Mouse (Mus musculus) spleen, adult 2 months (tissue): Measurements from ENCODE around the gene Pxt1. TPM values are rescaled to one million over a fixed set of nuclear protein-coding genes. Genes with fewer than 3 reads are reported as not detected.

Source experiments
- DNase-seq, 2 experiments: peaks; one replicate each; pipeline versions ENCODE4 v3.0.0 to v3.0.0-alpha.2; 2012 to 2021; ENCODE audit warnings: low spot score in 2 of 2, low read depth in 1 of 2
- H3K27ac ChIP-seq: fragments of 200-500 bp; 2 replicates; pipeline ENCODE4 v1.5.1; 2012; ENCODE audit warnings: low read length, inconsistent platforms; ENCODE audit not compliant: insufficient read depth
- H3K27me3 ChIP-seq: fragments of 200-500 bp; 2 replicates; pipeline ENCODE4 v1.6.1; 2012; ENCODE audit warnings: mild to moderate bottlenecking, moderate library complexity, low read length, inconsistent platforms; ENCODE audit not compliant: control insufficient read depth, insufficient read depth
- H3K36me3 ChIP-seq: fragments of 200-500 bp; 2 replicates; pipeline ENCODE4 v1.6.1; 2012; ENCODE audit warnings: mild to moderate bottlenecking, low read length, inconsistent platforms; ENCODE audit not compliant: control insufficient read depth, insufficient read depth
- H3K4me1 ChIP-seq: fragments of 200-500 bp; 2 replicates; pipeline ENCODE4 v1.6.1; 2011; ENCODE audit warnings: inconsistent platforms; ENCODE audit not compliant: control insufficient read depth, insufficient read depth, insufficient read length
- H3K4me3 ChIP-seq: fragments of 200-500 bp; 2 replicates; pipeline ENCODE4 v1.5.1; 2011; ENCODE audit warnings: mild to moderate bottlenecking, inconsistent platforms; ENCODE audit not compliant: insufficient read depth, insufficient read length; ENCODE audit errors: extremely low read depth
- CTCF ChIP-seq: fragments of 200-500 bp; IDR thresholded peaks from 2 replicates; pipeline ENCODE4 v1.5.1; 2011; ENCODE audit warnings: mild to moderate bottlenecking, inconsistent platforms; ENCODE audit not compliant: insufficient read depth, insufficient read length, insufficient replicate concordance; ENCODE audit errors: extremely low read depth
- POLR2A ChIP-seq: fragments of 200-500 bp; IDR thresholded peaks from 2 replicates; pipeline ENCODE4 v1.6.1; 2011; ENCODE audit warnings: low read depth, low read length, inconsistent platforms
- WGBS: fragments of 180-500 bp; shearing (Covaris S2); methylation state at CpG from one replicate; pipeline ENCODE4 v1.1.7; 2018; 5-methylcytosine and 5-hydroxymethylcytosine counted together
- polyA plus RNA-seq: library from polyadenylated mRNA; depleted of rRNA; stranded (reverse); fragments of >200 nt; gene quantifications from 2 replicates; pipeline ENCODE4 v1.2.3, GENCODE M21; 2012

Gene Pxt1
- polyA plus RNA-seq, 1 experiment, result 0.18 TPM

DNA sequence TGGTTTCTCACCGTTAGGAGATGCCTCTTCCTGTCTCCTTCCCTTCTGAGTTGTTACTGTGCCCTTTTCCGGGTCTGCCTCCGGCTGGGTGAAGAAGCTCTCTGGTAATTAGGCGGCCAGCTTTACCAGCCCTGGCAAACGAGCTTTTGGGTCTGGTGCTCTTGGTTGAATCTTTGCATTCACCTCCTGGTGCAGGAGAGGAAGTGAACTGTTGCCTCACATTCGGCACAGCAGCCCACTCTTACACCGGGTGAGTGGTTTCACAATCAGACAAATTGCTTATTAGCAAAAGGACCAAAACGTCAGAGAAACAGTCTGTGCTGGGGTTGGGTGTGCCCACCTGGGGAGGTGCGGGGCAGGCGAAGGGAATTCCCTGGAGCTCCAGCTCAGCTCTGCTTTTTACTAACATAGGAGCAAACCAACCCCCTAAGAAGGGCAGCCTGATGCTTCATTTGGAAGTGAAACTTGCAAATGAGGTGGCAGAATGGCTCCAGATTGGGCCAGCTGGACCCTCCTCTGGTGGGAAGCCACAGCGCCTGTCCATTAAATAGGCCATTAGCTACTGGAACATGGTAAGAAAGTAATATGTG lies 23.5 kb upstream of the Pxt1 start:
- Histone ChIP-seq H3K4me3 (no peak overlapping the region; the same call in 1 of the 2 replicates), H3K4me1 (peaks cover 12% of the 10 kb centered on the region; the same call in 1 of the 2 replicates), H3K27me3 (no peaks in the 10 kb centered on the region), H3K27ac (peak overlapping the region; percentile 79), H3K36me3 (peaks cover 31% of the 10 kb centered on the region)
- TF ChIP-seq CTCF (no peak), POLR2A (no peak)
- peak; percentile 8 to 16 for DNase-seq
- WGBS, result 14% methylated on average over 11 of the region's 11 CpGs

DNA sequence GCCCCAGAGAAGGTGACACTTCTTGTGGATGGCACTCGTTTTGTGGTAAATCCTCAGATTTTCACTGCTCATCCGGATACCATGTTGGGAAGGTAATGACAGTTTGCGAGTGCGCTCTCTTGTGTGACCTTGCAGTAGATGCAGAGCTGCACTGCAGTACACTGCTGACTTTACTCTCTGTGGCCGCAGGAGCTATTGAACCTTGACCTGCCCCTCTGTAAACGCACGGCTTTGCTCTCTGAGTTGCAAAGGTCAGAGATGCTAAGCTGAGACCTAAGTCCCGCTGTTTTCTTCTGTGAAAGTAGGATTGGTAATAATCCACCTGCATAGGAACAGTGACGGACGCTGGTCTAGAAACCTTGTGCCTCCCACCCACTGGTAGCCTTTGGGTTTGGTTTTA lies 18.0 kb upstream of the Pxt1 start:
- TF ChIP-seq CTCF (no peak), POLR2A (no peak)
- H3K27me3 ChIP-seq, result no peaks in the 10 kb centered on the region
- H3K4me1 ChIP-seq, result peaks cover 3% of the 10 kb centered on the region; the same call in 1 of the 2 replicates
- no peak overlapping the region for H3K27ac ChIP-seq
- 95% methylated on average over 10 of the region's 10 CpGs for WGBS
- peaks cover 29% of the 10 kb centered on the region for H3K36me3 ChIP-seq
- H3K4me3 ChIP-seq, result no peak overlapping the region
- no peak for DNase-seq

DNA sequence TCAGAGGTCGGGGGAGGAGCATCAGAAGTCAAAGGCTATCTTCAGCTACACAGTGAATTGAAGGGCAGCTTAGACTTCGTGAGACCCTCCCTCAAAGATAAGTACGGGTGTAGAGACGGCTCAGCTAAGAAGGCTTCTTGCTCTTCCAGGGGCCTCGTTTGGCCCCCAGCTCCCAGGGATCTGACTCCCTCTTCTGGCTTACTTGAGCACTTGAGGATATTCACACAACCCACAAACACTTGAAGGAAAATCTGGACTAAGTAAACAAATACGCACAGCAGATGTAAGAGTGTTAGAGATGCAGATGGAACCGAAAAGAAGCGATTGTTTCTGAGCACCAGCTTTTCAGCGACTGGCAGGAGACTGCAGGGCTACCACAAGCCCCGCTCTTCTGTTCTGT lies 17.0 kb upstream of the Pxt1 start:
- TF ChIP-seq POLR2A, result no peak
- no peak for TF ChIP-seq CTCF
- H3K4me3 ChIP-seq, result no peak overlapping the region
- WGBS, result 94% methylated on average over 10 of the region's 10 CpGs
- 0 out of 2 replicates have a peak, but pooled peaks cover 2% of the 10 kb centered on the region for H3K4me1 ChIP-seq
- no peak overlapping the region for H3K27ac ChIP-seq
- H3K36me3 ChIP-seq, result peaks cover 24% of the 10 kb centered on the region
- H3K27me3 ChIP-seq, result no peaks in the 10 kb centered on the region
- no peak for DNase-seq

DNA sequence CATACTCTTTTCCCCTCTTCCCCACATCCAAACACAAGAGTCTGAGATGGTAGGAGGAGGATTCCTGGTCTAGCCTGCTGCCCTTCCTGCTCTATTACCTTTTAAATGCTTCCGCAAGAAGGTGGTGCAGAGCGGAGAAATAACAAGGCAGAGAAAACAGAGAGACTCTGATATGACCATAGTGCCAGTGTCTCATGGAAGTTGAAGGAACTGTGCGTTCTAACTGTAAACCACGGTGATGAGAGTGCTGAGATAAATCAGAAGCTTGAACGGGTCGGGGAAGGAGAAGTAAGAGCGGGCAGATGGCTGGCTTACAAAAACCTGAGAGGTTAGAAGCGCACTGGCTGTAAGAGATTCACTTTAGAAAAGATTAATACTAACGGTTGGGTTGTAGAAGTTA lies 10.8 kb upstream of the Pxt1 start:
- WGBS, result 50% methylated on average over 9 of the region's 9 CpGs
- TF ChIP-seq CTCF (no peak), POLR2A (no peak)
- no peak for DNase-seq
- H3K27me3 ChIP-seq, result no peaks in the 10 kb centered on the region
- H3K36me3 ChIP-seq, result peaks cover 3% of the 10 kb centered on the region; the same call in 1 of the 2 replicates
- no peak overlapping the region for H3K27ac ChIP-seq
- H3K4me1 ChIP-seq, result peaks cover 11% of the 10 kb centered on the region; the same call in 1 of the 2 replicates
- H3K4me3 ChIP-seq, result no peak overlapping the region

DNA sequence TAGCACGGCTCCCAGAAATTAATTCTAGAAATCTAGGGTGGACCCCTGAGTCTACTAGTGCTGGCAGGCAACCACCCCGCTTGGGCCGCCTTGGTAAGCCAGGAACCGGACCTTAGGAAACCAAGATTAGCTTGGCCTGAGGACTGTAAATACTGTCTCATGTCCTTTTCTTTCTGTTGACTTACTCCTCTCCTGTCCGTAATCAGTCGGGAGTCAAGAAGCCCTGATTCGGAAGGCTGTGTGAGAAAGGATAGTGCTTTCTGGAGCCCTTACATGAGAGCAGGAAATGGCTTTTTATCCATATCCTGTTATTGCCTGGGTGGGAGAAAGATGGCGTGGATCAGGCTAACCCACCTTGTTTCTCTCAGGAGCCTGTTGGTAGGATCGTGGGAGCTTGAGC lies 9.6 kb upstream of the Pxt1 start:
- no peak for DNase-seq
- peaks cover 3% of the 10 kb centered on the region; the same call in 1 of the 2 replicates for H3K36me3 ChIP-seq
- no peaks in the 10 kb centered on the region for H3K27me3 ChIP-seq
- H3K4me1 ChIP-seq, result peaks cover 11% of the 10 kb centered on the region; the same call in 1 of the 2 replicates
- peak overlapping the region; percentile 99 for H3K4me3 ChIP-seq
- H3K27ac ChIP-seq, result peak overlapping the region; percentile 99; the same call in 1 of the 2 replicates
- no peak for TF ChIP-seq CTCF
- no peak for TF ChIP-seq POLR2A
- WGBS, result 6% methylated on average over 9 of the region's 9 CpGs

DNA sequence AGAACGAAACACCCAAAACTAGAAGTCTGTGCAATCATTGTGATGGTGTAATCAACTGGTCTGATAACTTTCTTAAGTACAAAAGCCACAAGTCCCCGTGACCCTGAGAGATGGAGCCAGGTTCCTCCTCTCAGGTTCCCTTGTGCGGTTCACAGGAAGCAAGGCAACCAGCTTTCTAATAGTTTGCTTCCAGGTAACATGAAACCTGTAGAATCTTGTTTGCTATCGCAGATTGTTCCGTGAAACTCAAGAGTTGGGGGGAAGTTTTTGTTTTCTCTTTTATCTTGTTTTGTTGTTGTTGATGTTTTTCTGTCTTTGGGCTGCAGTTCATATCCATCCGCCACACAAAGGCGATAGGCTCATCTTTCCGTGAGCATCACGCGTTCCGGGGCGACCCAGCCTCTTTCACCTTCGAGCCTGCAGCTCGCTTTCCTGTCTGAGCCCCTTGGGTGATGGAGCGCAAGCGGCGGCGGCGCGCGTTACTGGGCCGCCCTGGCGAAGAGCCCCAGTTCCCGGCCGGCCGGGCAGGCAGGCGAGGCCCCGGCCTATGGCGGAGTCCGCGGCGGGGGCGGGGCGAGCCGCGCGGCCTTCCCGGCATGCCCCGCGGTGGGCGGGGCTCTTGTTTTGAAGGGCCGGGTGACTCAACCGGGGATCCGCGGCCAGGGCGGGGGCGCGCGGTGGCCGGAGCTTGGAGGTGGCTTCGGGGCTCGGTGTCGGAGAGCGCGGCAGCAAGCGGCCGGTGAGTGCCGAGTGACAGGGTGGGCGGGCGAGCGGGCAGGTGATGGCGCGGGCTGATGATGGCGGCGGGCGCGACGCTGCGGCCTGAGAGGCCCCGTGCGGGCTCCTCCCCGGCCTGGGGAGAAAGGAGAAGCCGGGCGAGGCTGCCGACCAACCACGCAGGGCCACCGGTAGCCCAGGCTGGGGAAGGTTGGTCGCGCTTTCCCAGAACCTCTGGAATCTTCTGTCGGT lies 8.5 kb upstream of the Pxt1 start, which contains the start of gene Kctd20:
Kctd20 (plus strand) TSS at position 120 of the 969 bp plus-strand sequence.
- H3K36me3 ChIP-seq, result no peaks in the 10 kb centered on the region
- peak; percentile 95 for TF ChIP-seq POLR2A
- no peak for TF ChIP-seq CTCF
- under 1% methylated on average over 65 of the region's 80 CpGs for WGBS
- H3K27ac ChIP-seq, result peak within 1 kb of the TSS; percentile 99
- H3K4me1 ChIP-seq, result peaks cover 11% of the 10 kb centered on the region; the same call in 1 of the 2 replicates
- peak; percentile 83 to 90 for DNase-seq
- H3K27me3 ChIP-seq, result no peaks in the 10 kb centered on the region
- H3K4me3 ChIP-seq, result peak within 1 kb of the TSS; percentile 99

DNA sequence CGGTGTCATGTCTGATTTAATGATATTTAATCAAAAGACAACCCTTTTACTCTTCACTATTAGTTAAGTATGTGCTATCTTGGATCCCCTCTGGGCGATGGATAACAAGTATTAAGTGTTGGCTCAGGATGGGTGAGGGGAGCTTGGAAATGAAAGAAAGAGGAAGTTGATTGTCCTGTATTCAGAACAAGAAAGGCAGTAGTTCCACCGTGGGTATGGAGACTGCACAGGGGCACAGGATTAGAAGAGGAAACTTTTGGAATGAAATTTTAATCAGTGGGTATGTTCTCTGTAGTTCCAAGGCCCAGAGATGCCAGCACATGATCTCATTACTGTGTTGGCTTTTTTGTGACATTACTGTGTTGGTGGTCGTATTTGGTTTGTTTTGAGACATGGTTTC lies 7.1 kb upstream of the Pxt1 start:
- Histone ChIP-seq H3K27ac (no peak overlapping the region), H3K27me3 (no peaks in the 10 kb centered on the region), H3K4me1 (peaks cover 9% of the 10 kb centered on the region; the same call in 1 of the 2 replicates), H3K36me3 (no peaks in the 10 kb centered on the region), H3K4me3 (no peak overlapping the region)
- WGBS, result 51% methylated on average over 4 of the region's 4 CpGs
- no peak for TF ChIP-seq CTCF
- no peak for TF ChIP-seq POLR2A
- DNase-seq, result no peak
